Mouse (Mus musculus) embryonic facial prominence, embryonic 14.5 days (tissue): ENCODE results near the gene Per2. TPM values are rescaled to one million over a fixed set of nuclear protein-coding genes. Genes with fewer than 3 reads are reported as not detected.

Experiments used
- ATAC-seq: fragments of 200-750 bp; cut with Nextera tagmentation; 2 replicates; pipeline ENCODE4 v1.8.0; 2017; ENCODE audit warnings: low read depth, moderate number of reproducible peaks, moderate TSS enrichment
- DNase-seq: peaks from one replicate; pipeline ENCODE4 v3.0.0-alpha.2; 2015; ENCODE audit warnings: low spot score
- H3K27ac ChIP-seq: fragments of 300-500 bp; sonication (generic); replicated peaks from 2 replicates; pipeline ENCODE4 v1.5.1; 2014; ENCODE audit warnings: low read depth, mild to moderate bottlenecking, low read length, moderate library complexity
- H3K27me3 ChIP-seq: fragments of 300-500 bp; sonication (generic); replicated peaks from 2 replicates; pipeline ENCODE4 v1.6.1; 2014; ENCODE audit warnings: low read length; ENCODE audit not compliant: control insufficient read depth, insufficient read depth
- H3K36me3 ChIP-seq: fragments of 300-500 bp; sonication (generic); 2 replicates; pipeline ENCODE4 v1.6.1; 2014; ENCODE audit warnings: low read length, mixed read lengths; ENCODE audit not compliant: control insufficient read depth, insufficient read depth
- H3K4me1 ChIP-seq: fragments of 300-500 bp; sonication (generic); 2 replicates; pipeline ENCODE4 v1.6.1; 2014; ENCODE audit warnings: antibody characterized with exemption, low read length; ENCODE audit not compliant: control insufficient read depth, insufficient read depth
- H3K4me2 ChIP-seq: fragments of 300-500 bp; sonication (generic); 2 replicates; pipeline ENCODE4 v1.6.1; 2014; ENCODE audit warnings: low read depth, mild to moderate bottlenecking, low read length, moderate library complexity, mixed read lengths
- H3K4me3 ChIP-seq: fragments of 300-500 bp; sonication (generic); 2 replicates; pipeline ENCODE4 v1.5.1; 2014; ENCODE audit warnings: low read depth, mild to moderate bottlenecking, low read length
- H3K9ac ChIP-seq: fragments of 300-500 bp; sonication (generic); 2 replicates; pipeline ENCODE4 v1.6.1; 2014; ENCODE audit warnings: low read depth, mild to moderate bottlenecking, low read length, moderate library complexity, mixed read lengths
- H3K9me3 ChIP-seq: fragments of 300-500 bp; sonication (generic); 2 replicates; pipeline ENCODE4 v1.6.1; 2016; ENCODE audit warnings: low read length; ENCODE audit not compliant: control insufficient read depth
- WGBS: fragments of 180-500 bp; shearing (Covaris S2); extraction: QIAGEN DNeasy Blood & Tissue Kit; methylation state at CpG from one replicate; pipeline ENCODE4 v1.1.7; 2014; 5-methylcytosine and 5-hydroxymethylcytosine counted together
- polyA plus RNA-seq: library from polyadenylated mRNA; unstranded; fragments of >200 nt; fragmentation: Nextera tagmentation; extraction: Ambion mirVana; gene quantifications from 2 replicates; pipeline ENCODE4 v1.2.1, GENCODE M21; 2014

The Per2 gene
- 3.9 and 4.7 TPM in 2 replicates for polyA plus RNA-seq

DNA sequence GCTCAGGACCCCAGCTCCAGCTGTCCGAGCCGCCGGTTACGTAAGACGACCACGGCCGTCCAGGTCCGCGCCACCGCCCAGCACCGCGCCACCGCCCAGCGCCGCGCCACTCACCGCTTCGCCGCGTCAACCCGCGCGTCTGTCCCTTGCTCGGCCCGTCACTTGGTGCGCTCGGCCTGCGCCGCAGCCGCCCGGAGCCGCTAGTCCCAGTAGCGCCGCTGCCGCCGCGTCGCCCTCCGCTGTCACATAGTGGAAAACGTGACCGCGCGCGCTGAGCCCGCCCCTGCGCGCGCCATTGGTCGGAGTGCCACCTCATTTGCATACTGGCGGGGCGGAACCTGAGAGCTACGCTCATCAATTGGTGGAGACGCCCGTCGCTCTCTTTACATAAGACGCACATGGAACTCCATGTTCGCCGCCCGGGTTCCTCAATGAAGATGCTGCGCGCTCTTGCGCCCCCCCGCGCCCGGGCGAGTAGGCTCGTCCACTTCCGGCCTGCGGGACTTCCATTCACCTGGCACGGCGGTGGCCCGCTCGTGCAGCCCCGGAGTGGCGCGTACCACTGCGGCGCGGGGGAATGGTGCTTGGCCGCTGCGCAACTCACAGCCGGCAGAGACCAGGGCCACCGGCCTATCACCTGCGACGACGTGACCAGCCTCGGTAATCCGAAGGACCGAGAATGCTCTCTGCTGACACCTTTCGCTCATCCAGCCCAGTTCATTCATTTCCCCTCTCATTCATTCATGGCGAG is at the start of gene Per2:
Gene Per2, minus strand, starts transcription at position 266 of the 751 bp plus-strand sequence.
- H3K9ac ChIP-seq, result peak within 1 kb of the TSS; percentile 76
- ATAC-seq (peak; percentile 97), DNase-seq (peak; percentile 100)
- no peaks in the 10 kb centered on the region for H3K9me3 ChIP-seq
- peaks cover 32% of the 10 kb centered on the region for H3K4me1 ChIP-seq
- no peaks in the 10 kb centered on the region for H3K27me3 ChIP-seq
- no peaks in the 10 kb centered on the region for H3K36me3 ChIP-seq
- peak within 1 kb of the TSS; percentile 63 for H3K27ac ChIP-seq
- H3K4me2 ChIP-seq, result peak within 1 kb of the TSS; percentile 89
- WGBS, result 0% methylated on average over 34 of the region's 91 CpGs
- peak within 1 kb of the TSS; percentile 78 for H3K4me3 ChIP-seq

DNA sequence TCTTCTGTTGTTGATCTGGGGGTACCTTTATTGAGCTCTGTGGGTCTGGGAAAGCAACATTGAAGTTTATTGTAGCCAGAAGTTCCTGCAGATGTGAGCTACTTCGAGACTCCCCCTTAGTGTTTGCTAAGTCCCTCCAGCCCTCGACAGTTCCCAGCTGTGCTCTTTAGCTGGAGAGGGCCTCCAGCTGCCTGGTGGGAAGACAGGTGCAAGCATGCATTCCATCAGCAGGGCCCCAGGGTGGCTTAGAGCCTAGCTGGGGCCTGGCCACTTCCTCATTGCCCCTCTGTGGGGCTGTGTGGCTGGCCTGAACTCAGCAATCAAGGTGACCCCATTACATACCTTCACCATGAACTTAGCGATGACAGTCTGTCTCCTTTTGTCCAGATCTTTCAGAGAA is 45.5 kb upstream of the Per2 start:
- Histone ChIP-seq H3K27ac (no peak overlapping the region), H3K9me3 (no peaks in the 10 kb centered on the region), H3K9ac (no peak overlapping the region), H3K27me3 (no peaks in the 10 kb centered on the region), H3K4me3 (no peak overlapping the region), H3K4me1 (no peaks in the 10 kb centered on the region), H3K4me2 (no peak overlapping the region), H3K36me3 (peaks cover 70% of the 10 kb centered on the region)
- DNase-seq (peak; percentile 55), ATAC-seq (peak; percentile 74)
- 55% methylated on average over 3 of the region's 3 CpGs for WGBS

DNA sequence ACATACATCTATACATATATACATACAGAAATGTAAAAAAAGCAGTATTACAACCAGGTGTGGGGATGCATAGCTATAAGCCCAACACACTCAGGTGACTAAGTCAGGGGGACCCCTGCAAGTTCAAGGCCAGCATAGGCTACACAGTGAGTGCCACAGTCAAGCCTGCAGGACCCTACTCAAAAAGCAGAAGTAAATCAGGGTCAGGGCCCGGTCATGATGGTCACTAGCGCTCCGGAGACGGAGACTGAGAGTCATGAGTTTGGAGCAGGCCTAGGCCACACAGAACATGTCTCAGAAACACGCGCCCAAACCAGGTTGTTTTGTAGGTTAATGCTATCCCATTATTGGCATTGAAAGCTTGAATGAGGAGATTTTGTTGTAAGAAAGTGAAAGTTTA is 39.5 kb upstream of the Per2 start:
- Histone ChIP-seq H3K9ac (no peak overlapping the region), H3K9me3 (no peaks in the 10 kb centered on the region), H3K4me2 (no peak overlapping the region), H3K4me3 (no peak overlapping the region), H3K4me1 (peaks cover 7% of the 10 kb centered on the region), H3K27me3 (no peaks in the 10 kb centered on the region), H3K36me3 (peaks cover 37% of the 10 kb centered on the region), H3K27ac (no peak overlapping the region)
- 95% methylated on average over 6 of the region's 6 CpGs for WGBS
- DNase-seq (no peak), ATAC-seq (no peak)

DNA sequence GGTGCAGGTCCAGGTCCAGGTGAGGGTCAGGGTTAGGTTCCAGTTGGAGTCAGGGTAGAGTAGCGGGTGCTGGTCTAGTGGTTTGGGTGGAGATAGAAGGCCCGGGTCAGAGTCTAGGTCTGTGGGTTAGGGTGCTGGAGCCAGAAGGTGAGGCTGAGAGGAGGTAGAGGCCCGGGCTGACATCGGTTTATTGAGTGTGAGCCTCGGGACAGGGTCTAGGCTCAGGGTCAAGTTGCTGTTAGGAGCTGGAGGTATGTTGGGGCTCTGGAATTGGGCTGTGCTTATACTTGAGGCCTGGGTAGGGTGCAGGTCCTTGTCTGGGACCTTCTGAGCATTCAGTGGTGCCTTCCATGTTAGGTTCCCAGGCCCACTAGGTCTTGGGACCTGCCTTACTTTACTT is 36.2 kb upstream of the Per2 start:
- H3K36me3 ChIP-seq, result 0 out of 2 replicates have a peak, but pooled peaks cover 9% of the 10 kb centered on the region
- H3K27ac ChIP-seq, result no peak overlapping the region
- 45% methylated on average over 5 of the region's 5 CpGs for WGBS
- H3K4me3 ChIP-seq, result peak overlapping the region; percentile 93
- peaks cover 7% of the 10 kb centered on the region for H3K4me1 ChIP-seq
- ATAC-seq (no peak), DNase-seq (no peak)
- no peaks in the 10 kb centered on the region for H3K27me3 ChIP-seq
- no peaks in the 10 kb centered on the region for H3K9me3 ChIP-seq
- H3K4me2 ChIP-seq, result peak overlapping the region; percentile 80
- peak overlapping the region; percentile 81 for H3K9ac ChIP-seq

DNA sequence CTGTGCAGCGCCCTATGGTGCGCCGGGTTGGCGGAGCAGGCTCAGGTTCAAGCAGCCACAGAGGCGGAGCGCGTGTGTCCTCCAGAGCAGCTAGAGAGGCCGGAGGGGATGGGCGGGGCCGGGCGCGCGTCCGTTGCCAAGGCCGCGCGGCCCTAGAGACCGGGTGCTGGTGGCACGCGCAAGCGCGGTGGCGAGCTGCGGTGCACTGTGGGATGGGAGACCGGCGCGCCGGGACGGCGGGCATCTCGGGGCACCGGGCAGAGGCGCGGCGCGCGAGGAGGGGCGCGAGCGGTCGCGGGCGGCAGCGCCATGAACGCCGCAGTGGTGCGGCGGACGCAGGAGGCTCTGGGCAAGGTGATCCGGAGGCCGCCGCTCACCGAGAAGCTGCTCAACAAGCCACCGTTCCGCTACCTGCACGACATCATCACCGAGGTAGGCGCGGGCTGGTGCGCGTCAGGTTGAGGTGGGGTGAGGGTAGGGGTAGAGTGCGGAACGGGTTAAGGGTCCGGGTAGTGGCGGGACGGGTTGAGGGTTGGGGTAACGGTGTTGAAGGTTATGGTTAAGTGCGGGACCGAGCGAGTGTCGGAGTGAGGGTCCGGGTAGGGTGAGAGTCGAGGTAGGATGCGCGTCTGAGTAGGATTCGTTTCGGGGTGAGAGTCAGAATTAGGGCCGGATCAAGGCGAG is 35.5 kb upstream of the Per2 start, which contains the start of gene Traf3ip1:
Gene Traf3ip1, plus strand, starts transcription at position 191 of the 684 bp plus-strand sequence.
- no peak within 1 kb of the TSS for H3K27ac ChIP-seq
- DNase-seq, result peak; percentile 95
- H3K9ac ChIP-seq, result peak within 1 kb of the TSS; percentile 81
- 0 out of 2 replicates have a peak, but pooled peaks cover 2% of the 10 kb centered on the region for H3K36me3 ChIP-seq
- H3K27me3 ChIP-seq, result no peaks in the 10 kb centered on the region
- H3K9me3 ChIP-seq, result no peaks in the 10 kb centered on the region
- peak; percentile 99 for ATAC-seq
- H3K4me1 ChIP-seq, result peaks cover 7% of the 10 kb centered on the region
- under 1% methylated on average over 77 of the region's 79 CpGs for WGBS
- H3K4me2 ChIP-seq, result peak within 1 kb of the TSS; percentile 80
- H3K4me3 ChIP-seq, result peak within 1 kb of the TSS; percentile 93

DNA sequence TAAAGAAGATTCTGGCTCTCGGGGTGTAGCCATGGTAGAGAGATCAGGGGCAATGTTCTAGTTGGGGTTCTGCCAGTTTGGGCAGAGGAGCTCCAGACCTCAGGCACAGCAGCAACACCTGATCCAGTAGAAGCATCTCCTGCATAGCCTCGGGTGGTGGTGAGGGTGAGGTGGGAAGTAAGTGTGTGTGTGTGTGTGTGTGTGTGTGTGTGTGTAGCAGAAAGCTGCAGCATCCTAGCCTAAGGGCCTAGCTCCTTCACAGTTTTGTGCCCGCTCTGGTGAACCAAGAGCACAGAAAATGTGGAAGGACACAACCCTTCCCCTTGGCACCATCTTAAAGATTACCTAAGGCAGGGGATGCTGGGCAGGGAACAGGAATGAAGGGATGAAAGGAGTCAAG is 34.8 kb upstream of the Per2 start:
- H3K9ac ChIP-seq, result peak overlapping the region; percentile 81
- no peak for DNase-seq
- no peaks in the 10 kb centered on the region for H3K9me3 ChIP-seq
- no peaks in the 10 kb centered on the region for H3K36me3 ChIP-seq
- no peak overlapping the region for H3K27ac ChIP-seq
- no peaks in the 10 kb centered on the region for H3K27me3 ChIP-seq
- WGBS, result 45% methylated on average over 3 of the region's 3 CpGs
- peaks cover 7% of the 10 kb centered on the region for H3K4me1 ChIP-seq
- H3K4me3 ChIP-seq, result peak overlapping the region; percentile 93
- ATAC-seq, result no peak
- H3K4me2 ChIP-seq, result peak overlapping the region; percentile 80

DNA sequence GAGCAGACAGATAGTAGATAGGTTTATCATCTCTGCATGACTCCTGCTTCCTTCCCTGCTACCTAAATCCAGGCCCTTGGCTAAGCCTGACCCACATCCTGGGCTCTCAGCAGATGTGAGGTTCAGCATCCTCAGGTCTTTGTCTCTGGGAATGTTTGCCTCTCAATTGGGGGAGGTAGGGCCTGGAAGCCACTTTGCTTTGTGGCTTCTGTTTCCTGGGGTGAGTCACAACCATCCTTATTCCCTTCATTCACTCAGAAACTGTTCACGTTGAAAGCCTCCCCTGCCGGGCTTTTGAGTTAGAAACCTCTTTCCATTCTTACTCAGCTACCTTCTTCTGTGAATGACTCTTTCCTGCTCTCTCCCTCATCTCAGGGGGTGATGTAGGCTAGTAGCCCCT is 33.6 kb upstream of the Per2 start:
- no peak overlapping the region for H3K4me2 ChIP-seq
- H3K27ac ChIP-seq, result no peak overlapping the region
- H3K4me1 ChIP-seq, result peaks cover 7% of the 10 kb centered on the region
- no peaks in the 10 kb centered on the region for H3K27me3 ChIP-seq
- DNase-seq (no peak), ATAC-seq (no peak)
- no peak overlapping the region for H3K4me3 ChIP-seq
- no peak overlapping the region for H3K9ac ChIP-seq
- no peaks in the 10 kb centered on the region for H3K9me3 ChIP-seq
- 24% methylated on average over 2 of the region's 2 CpGs for WGBS
- no peaks in the 10 kb centered on the region for H3K36me3 ChIP-seq

DNA sequence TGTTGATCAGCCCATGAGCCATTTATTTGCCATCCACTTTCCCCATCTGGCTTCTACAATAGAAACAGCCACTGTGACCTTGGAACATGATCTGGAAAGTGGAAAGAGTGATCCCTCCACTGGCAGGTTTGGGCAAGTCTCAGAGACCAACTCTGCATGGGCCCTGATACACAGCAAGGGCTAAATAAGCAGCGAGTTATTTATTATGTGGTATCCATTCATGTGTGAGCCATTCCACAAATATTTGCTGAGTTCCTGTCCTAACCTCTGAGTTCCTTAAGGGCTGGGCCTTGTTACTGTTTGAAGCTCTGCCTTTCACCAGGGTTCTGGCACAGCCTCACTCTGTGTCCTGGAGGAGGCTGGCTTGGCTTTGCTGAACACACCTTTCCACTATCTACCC is 31.2 kb upstream of the Per2 start:
- ATAC-seq, result no peak
- no peak for DNase-seq
- Histone ChIP-seq H3K4me2 (no peak overlapping the region), H3K27ac (no peak overlapping the region), H3K9me3 (no peaks in the 10 kb centered on the region), H3K4me3 (no peak overlapping the region), H3K27me3 (no peaks in the 10 kb centered on the region), H3K9ac (no peak overlapping the region), H3K4me1 (peaks cover 3% of the 10 kb centered on the region), H3K36me3 (no peaks in the 10 kb centered on the region)
- 68% methylated on average over 1 of the region's 1 CpGs for WGBS
